Mouse (Mus musculus): ENCODE results near the gene Cldn5. TPM values are rescaled to one million over a fixed set of nuclear protein-coding genes. Genes with fewer than 3 reads are reported as not detected.

Cldn5 gene
- polyA plus RNA-seq, 1 experiment: 15.2 TPM

GRCm38 (mm10) chr16:18785025-18785424, 8.4 kb downstream of the Cldn5 start:
- Histone ChIP-seq H3K27me3 (ENCODE audit: control insufficient read depth, insufficient read depth, low read length) (no peaks in the 10 kb centered on the region), H3K4me1 (replicated peaks; ENCODE audit: control insufficient read depth, insufficient read depth, low read length) (no peaks in the 10 kb centered on the region), H3K36me3 (ENCODE audit: control insufficient read depth, insufficient read depth, low read length) (peaks cover 31% of the 10 kb centered on the region), H3K4me3 (ENCODE audit: control insufficient read depth, insufficient read depth, low read length) (no peak overlapping the region), H3K27ac (ENCODE audit: control insufficient read depth, insufficient read depth, low read length) (no peak overlapping the region)
- WGBS: 98% methylated on average over 7 of the region's 7 CpGs
- no peak for DNase-seq
- no peak for TF ChIP-seq POLR2A (IDR thresholded peaks at IDR 0.05; ENCODE audit: control insufficient read depth, extremely low read depth, insufficient read depth, low read length, poor library complexity)
- no peak for TF ChIP-seq CTCF (IDR thresholded peaks at IDR 0.05; ENCODE audit: borderline replicate concordance, control insufficient read depth, extremely low read depth, insufficient read depth, low read length, poor library complexity)

- no peak for DNase-seq
- WGBS: 97% methylated on average over 1 of the region's 1 CpGs
- Histone ChIP-seq H3K4me3 (ENCODE audit: control insufficient read depth, insufficient read depth, low read length) (no peak overlapping the region), H3K27me3 (ENCODE audit: control insufficient read depth, insufficient read depth, low read length) (no peaks in the 10 kb centered on the region), H3K27ac (ENCODE audit: control insufficient read depth, insufficient read depth, low read length) (no peak overlapping the region), H3K36me3 (ENCODE audit: control insufficient read depth, insufficient read depth, low read length) (peaks cover 36% of the 10 kb centered on the region), H3K4me1 (replicated peaks; ENCODE audit: control insufficient read depth, insufficient read depth, low read length) (no peaks in the 10 kb centered on the region)
- TF ChIP-seq POLR2A (IDR thresholded peaks at IDR 0.05; ENCODE audit: control insufficient read depth, extremely low read depth, insufficient read depth, low read length, poor library complexity): no peak
- TF ChIP-seq CTCF (IDR thresholded peaks at IDR 0.05; ENCODE audit: borderline replicate concordance, control insufficient read depth, extremely low read depth, insufficient read depth, low read length, poor library complexity): no peak
Observed at GRCm38 (mm10) chr16:18785485-18785884, 8.8 kb downstream of the Cldn5 start.

GRCm38 (mm10) chr16:18786652-18787051, 10.0 kb downstream of the Cldn5 start:
- TF ChIP-seq POLR2A (IDR thresholded peaks at IDR 0.05; ENCODE audit: control insufficient read depth, extremely low read depth, insufficient read depth, low read length, poor library complexity) (no peak), CTCF (IDR thresholded peaks at IDR 0.05; ENCODE audit: borderline replicate concordance, control insufficient read depth, extremely low read depth, insufficient read depth, low read length, poor library complexity) (no peak)
- DNase-seq: no peak
- Histone ChIP-seq H3K27ac (ENCODE audit: control insufficient read depth, insufficient read depth, low read length) (no peak overlapping the region), H3K4me1 (replicated peaks; ENCODE audit: control insufficient read depth, insufficient read depth, low read length) (no peaks in the 10 kb centered on the region), H3K4me3 (ENCODE audit: control insufficient read depth, insufficient read depth, low read length) (no peak overlapping the region), H3K27me3 (ENCODE audit: control insufficient read depth, insufficient read depth, low read length) (no peaks in the 10 kb centered on the region), H3K36me3 (ENCODE audit: control insufficient read depth, insufficient read depth, low read length) (peaks cover 40% of the 10 kb centered on the region)
- 96% methylated on average over 10 of the region's 10 CpGs for WGBS

GRCm38 (mm10) chr16:18788627-18789406, 12.2 kb downstream of the Cldn5 start:
- TF ChIP-seq POLR2A (IDR thresholded peaks at IDR 0.05; ENCODE audit: control insufficient read depth, extremely low read depth, insufficient read depth, low read length, poor library complexity): no peak
- no peak for TF ChIP-seq CTCF (IDR thresholded peaks at IDR 0.05; ENCODE audit: borderline replicate concordance, control insufficient read depth, extremely low read depth, insufficient read depth, low read length, poor library complexity)

GRCm38 (mm10) chr16:18795223-18795899, 18.7 kb downstream of the Cldn5 start:
- no peak for TF ChIP-seq CTCF (IDR thresholded peaks at IDR 0.05; ENCODE audit: borderline replicate concordance, control insufficient read depth, extremely low read depth, insufficient read depth, low read length, poor library complexity)
- TF ChIP-seq POLR2A (IDR thresholded peaks at IDR 0.05; ENCODE audit: control insufficient read depth, extremely low read depth, insufficient read depth, low read length, poor library complexity): no peak
- Histone ChIP-seq H3K36me3 (ENCODE audit: control insufficient read depth, insufficient read depth, low read length) (peaks cover 31% of the 10 kb centered on the region), H3K4me1 (replicated peaks; ENCODE audit: control insufficient read depth, insufficient read depth, low read length) (no peaks in the 10 kb centered on the region), H3K27me3 (ENCODE audit: control insufficient read depth, insufficient read depth, low read length) (no peaks in the 10 kb centered on the region), H3K27ac (ENCODE audit: control insufficient read depth, insufficient read depth, low read length) (no peak overlapping the region), H3K4me3 (ENCODE audit: control insufficient read depth, insufficient read depth, low read length) (no peak overlapping the region)
- 97% methylated on average over 11 of the region's 11 CpGs for WGBS
- DNase-seq: no peak

More at GRCm38 (mm10) chr16:18788627-18789406, 12.2 kb downstream of the Cldn5 start:
- H3K27ac ChIP-seq (ENCODE audit: control insufficient read depth, insufficient read depth, low read length): no peak overlapping the region
- no peak overlapping the region for H3K4me3 ChIP-seq (ENCODE audit: control insufficient read depth, insufficient read depth, low read length)
- no peaks in the 10 kb centered on the region for H3K4me1 ChIP-seq (replicated peaks; ENCODE audit: control insufficient read depth, insufficient read depth, low read length)
- peaks cover 40% of the 10 kb centered on the region for H3K36me3 ChIP-seq (ENCODE audit: control insufficient read depth, insufficient read depth, low read length)
- WGBS: 61% methylated on average over 10 of the region's 10 CpGs
- H3K27me3 ChIP-seq (ENCODE audit: control insufficient read depth, insufficient read depth, low read length): no peaks in the 10 kb centered on the region
- no peak for DNase-seq

- TF ChIP-seq CTCF (IDR thresholded peaks at IDR 0.05; ENCODE audit: borderline replicate concordance, control insufficient read depth, extremely low read depth, insufficient read depth, low read length, poor library complexity) (no peak), POLR2A (IDR thresholded peaks at IDR 0.05; ENCODE audit: control insufficient read depth, extremely low read depth, insufficient read depth, low read length, poor library complexity) (no peak)
- Histone ChIP-seq H3K4me3 (ENCODE audit: control insufficient read depth, insufficient read depth, low read length) (no peak overlapping the region), H3K36me3 (ENCODE audit: control insufficient read depth, insufficient read depth, low read length) (peaks cover 30% of the 10 kb centered on the region), H3K27ac (ENCODE audit: control insufficient read depth, insufficient read depth, low read length) (no peak overlapping the region), H3K27me3 (ENCODE audit: control insufficient read depth, insufficient read depth, low read length) (no peaks in the 10 kb centered on the region), H3K4me1 (replicated peaks; ENCODE audit: control insufficient read depth, insufficient read depth, low read length) (no peaks in the 10 kb centered on the region)
- no peak for DNase-seq
- 97% methylated on average over 7 of the region's 7 CpGs for WGBS
Observed at GRCm38 (mm10) chr16:18796645-18797044, 20.0 kb downstream of the Cldn5 start.
